ENCODE assay signal across 12 mouse cellular contexts in the genomic region with DNA sequence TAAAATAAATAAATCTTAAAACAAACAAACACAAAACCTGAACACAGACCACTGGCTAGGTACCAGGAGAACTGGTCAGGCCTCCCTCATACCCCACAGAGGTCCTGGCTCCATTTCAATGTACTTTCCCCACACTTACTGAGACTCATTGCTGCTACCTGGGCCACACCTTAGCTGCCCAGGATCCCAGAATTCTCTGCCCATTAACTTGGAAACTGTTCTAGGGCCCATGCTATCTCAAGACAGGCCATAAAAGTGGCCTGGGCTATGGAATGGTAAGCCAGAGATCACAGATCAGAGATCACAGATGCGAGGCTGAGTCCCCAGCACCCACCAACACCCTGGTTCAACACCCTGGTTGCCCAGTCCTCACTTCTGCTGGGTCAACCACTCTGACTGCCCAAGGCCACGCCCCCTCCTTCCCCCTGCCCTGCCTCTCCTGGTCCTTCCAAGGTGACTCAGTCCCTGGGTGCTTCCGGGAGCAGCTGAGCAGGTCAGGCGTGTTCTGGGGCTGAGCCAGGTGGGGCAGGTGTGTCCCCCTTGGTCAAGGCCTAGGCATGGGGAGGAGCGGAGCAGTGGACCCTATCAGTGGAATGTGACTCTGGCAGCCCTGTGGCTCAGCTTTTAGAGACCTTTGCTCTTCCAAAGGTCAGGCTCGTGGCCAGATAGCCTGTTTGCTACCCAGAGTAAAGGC. TPM values are rescaled to one million over a fixed set of nuclear protein-coding genes. Genes with fewer than 3 reads are reported as not detected.
A peak's percentile ranks its signal among the peaks of the same experiment; 100 is the strongest.
DNase-seq lines count a peak whose midpoint lies in the region; ATAC-seq and TF ChIP-seq lines count a peak whose summit lies in the region.
"Had no signal": no experiment of that assay in that cellular context is flagged by ENCODE, and none has a peak within 500 bp of the region (broad histone marks: within the 10 kb centered on the region; RNA-seq: fewer than 3 reads in every experiment).

No protein-coding gene starts in this region.

- H3K9me3 ChIP-seq in kidney, embryonic 15.5 days (replicated peaks) = no peaks in the 10 kb centered on the region
- H3K9me3 ChIP-seq in liver, embryonic 16.5 days (replicated peaks; ENCODE audit: control insufficient read depth, low read length) = no peaks in the 10 kb centered on the region
- no peaks in the 10 kb centered on the region for H3K9me3 ChIP-seq in hindbrain, embryonic 16.5 days (ENCODE audit: control insufficient read depth, low read length)
- H3K9me3 ChIP-seq: embryonic facial prominence, embryonic 15.5 days had no signal

- H3K27ac ChIP-seq in left cerebral cortex, adult 2 months = peak overlapping the region; percentile 73
- peak overlapping the region; percentile 70 for H3K27ac ChIP-seq in kidney, embryonic 15.5 days
- peak overlapping the region; percentile 18; the same call in 1 of the 2 replicates for H3K27ac ChIP-seq in liver, embryonic 16.5 days (ENCODE audit: low read length)
- H3K27ac ChIP-seq in hindbrain, embryonic 16.5 days (ENCODE audit: low read depth, low read length) = no peak overlapping the region
- H3K27ac ChIP-seq: embryonic facial prominence, embryonic 15.5 days had no signal

- no peak overlapping the region for H3K4me2 ChIP-seq in kidney, embryonic 15.5 days
- no peak overlapping the region for H3K4me2 ChIP-seq in liver, embryonic 16.5 days (ENCODE audit: low read depth, low read length)
- H3K4me2 ChIP-seq in hindbrain, embryonic 16.5 days (ENCODE audit: low read length) = no peak overlapping the region
- H3K4me2 ChIP-seq: embryonic facial prominence, embryonic 15.5 days had no signal

- H3K36me3 ChIP-seq in kidney, embryonic 15.5 days = no peaks in the 10 kb centered on the region
- H3K36me3 ChIP-seq in liver, embryonic 16.5 days (ENCODE audit: control insufficient read depth, insufficient read depth) = no peaks in the 10 kb centered on the region
- H3K36me3 ChIP-seq in hindbrain, embryonic 16.5 days (ENCODE audit: control insufficient read depth, insufficient read depth, low read length) = no peaks in the 10 kb centered on the region; the same call in 1 of the 2 replicates
- H3K36me3 ChIP-seq: embryonic facial prominence, embryonic 15.5 days had no signal

- intact Hi-C loops in left cerebral cortex, adult 2 months (cut with DNase I) = no loop called here
- intact Hi-C loops in heart, postnatal 25 days (cut with DNase I) = no loop called here

- no peak overlapping the region for H3K9ac ChIP-seq in kidney, embryonic 15.5 days
- H3K9ac ChIP-seq in liver, embryonic 16.5 days (ENCODE audit: low read depth, low read length) = no peak overlapping the region
- no peak overlapping the region for H3K9ac ChIP-seq in hindbrain, embryonic 16.5 days (ENCODE audit: low read depth, low read length)
- H3K9ac ChIP-seq: embryonic facial prominence, embryonic 15.5 days had no signal

- no peaks in the 10 kb centered on the region for H3K27me3 ChIP-seq in kidney, embryonic 15.5 days
- H3K27me3 ChIP-seq in liver, embryonic 16.5 days (ENCODE audit: control insufficient read depth, insufficient read depth, low read depth, low read length) = no peaks in the 10 kb centered on the region
- no peaks in the 10 kb centered on the region for H3K27me3 ChIP-seq in hindbrain, embryonic 16.5 days (replicated peaks; ENCODE audit: control insufficient read depth, insufficient read depth, low read length)
- H3K27me3 ChIP-seq: embryonic facial prominence, embryonic 15.5 days had no signal

- ATAC-seq in kidney, embryonic 15.5 days (replicated peaks; ENCODE audit: low FRiP score) = peak; percentile 91
- ATAC-seq in liver, embryonic 16.5 days (ENCODE audit: low read depth) = peak; percentile 82
- ATAC-seq in hindbrain, embryonic 16.5 days = no peak
- ATAC-seq: CD4-positive, CD25-positive, alpha-beta regulatory T cell, adult 4 months had no signal

- DNase-seq in left cerebral cortex, adult 2 months (ENCODE audit: extremely low spot score in 1 of 2, low spot score in 2 of 2) = no peak
- no peak for DNase-seq in left cerebral cortex, adult 18-20 months (ENCODE audit: low spot score in 2 of 2)
- DNase-seq in urinary bladder, postnatal 36 days (ENCODE audit: low spot score in 2 of 2) = peak; percentile 70 to 80
- DNase-seq in heart, postnatal 25 days (ENCODE audit: low spot score) = no peak
- no peak for DNase-seq in adrenal gland, adult 8-10 months

- 64% methylated on average over 6 of the region's 6 CpGs for WGBS in kidney, embryonic 15.5 days
- WGBS in liver, embryonic 16.5 days (ENCODE audit: insufficient replicate concordance) = 54% methylated on average over 6 of the region's 6 CpGs
- 78% methylated on average over 6 of the region's 6 CpGs for WGBS in hindbrain, embryonic 16.5 days

- no peak for TF ChIP-seq CTCF in left cerebral cortex, adult 2 months (IDR thresholded peaks at IDR 0.05)

- H3K4me1 ChIP-seq in kidney, embryonic 15.5 days = peaks cover 19% of the 10 kb centered on the region
- no peaks in the 10 kb centered on the region; the same call in 1 of the 2 replicates for H3K4me1 ChIP-seq in liver, embryonic 16.5 days (ENCODE audit: control insufficient read depth, low read depth, low read length)
- no peaks in the 10 kb centered on the region for H3K4me1 ChIP-seq in hindbrain, embryonic 16.5 days (ENCODE audit: control insufficient read depth, insufficient read depth, low read depth, low read length)
- H3K4me1 ChIP-seq: embryonic facial prominence, embryonic 15.5 days had no signal

- H3K4me3 ChIP-seq in left cerebral cortex, adult 2 months = no peak overlapping the region
- H3K4me3 ChIP-seq in kidney, embryonic 15.5 days (replicated peaks) = no peak overlapping the region
- H3K4me3 ChIP-seq in liver, embryonic 16.5 days (ENCODE audit: low read depth, low read length) = no peak overlapping the region
- H3K4me3 ChIP-seq in hindbrain, embryonic 16.5 days (ENCODE audit: low read length) = no peak overlapping the region
- H3K4me3 ChIP-seq: embryonic facial prominence, embryonic 15.5 days; myocyte had no signal

RNA-seq across cellular contexts. Expression of gene Adap1, which starts 8.3 kb away (rescaled TPM):
- total RNA-seq in left cerebral cortex, adult 2 months (2021) = 100 to 1,000 TPM; 242 to 256 TPM
- total RNA-seq in left cerebral cortex, adult 18-20 months (2021) = 100 to 1,000 TPM; 229 to 237 TPM
- polyA plus RNA-seq in kidney, embryonic 15.5 days (2015; fragmentation: Nextera tagmentation; extraction: Ambion mirVana) = 2.1 and 2.2 TPM in 2 replicates
- polyA plus RNA-seq in liver, embryonic 16.5 days (2015; fragmentation: Nextera tagmentation; extraction: Ambion mirVana) = 1.1 and 1.3 TPM in 2 replicates
- total RNA-seq in heart, postnatal 25 days (2021) = 1 to 10 TPM; 1.4 to 1.5 TPM
- 57.5 and 66.5 TPM in 2 replicates for polyA plus RNA-seq in hindbrain, embryonic 16.5 days (2015; fragmentation: Nextera tagmentation; extraction: Ambion mirVana)
- 1 to 10 TPM; 2.5 to 7.0 (median 3.9) TPM for total RNA-seq in adrenal gland, adult 8-10 months (2022)

RNA-seq across cellular contexts. Expression of gene Cox19, which starts 34.1 kb away (rescaled TPM):
- total RNA-seq in left cerebral cortex, adult 2 months (2021) = 10 to 100 TPM; 67.6 to 69.4 TPM
- total RNA-seq in left cerebral cortex, adult 18-20 months (2021) = 10 to 100 TPM; 66.8 to 67.7 TPM
- polyA plus RNA-seq in kidney, embryonic 15.5 days (2015; fragmentation: Nextera tagmentation; extraction: Ambion mirVana) = 96.2 and 102 TPM in 2 replicates
- 42.2 and 48.1 TPM in 2 replicates for polyA plus RNA-seq in liver, embryonic 16.5 days (2015; fragmentation: Nextera tagmentation; extraction: Ambion mirVana)
- total RNA-seq in heart, postnatal 25 days (2021) = 10 to 100 TPM; 82.2 to 91.1 TPM
- polyA plus RNA-seq in hindbrain, embryonic 16.5 days (2015; fragmentation: Nextera tagmentation; extraction: Ambion mirVana) = 95.1 and 98.6 TPM in 2 replicates
- 10 to 100 TPM; 59.6 to 79.9 (median 66.5) TPM for total RNA-seq in adrenal gland, adult 8-10 months (2022)

RNA-seq across cellular contexts. Expression of gene Cyp2w1, which starts 35.3 kb away (rescaled TPM):
- not detected for total RNA-seq in left cerebral cortex, adult 2 months (2021)
- not detected for total RNA-seq in left cerebral cortex, adult 18-20 months (2021)
- polyA plus RNA-seq in kidney, embryonic 15.5 days (2015; fragmentation: Nextera tagmentation; extraction: Ambion mirVana) = 0.16 and 0.60 TPM in 2 replicates
- polyA plus RNA-seq in liver, embryonic 16.5 days (2015; fragmentation: Nextera tagmentation; extraction: Ambion mirVana) = 0.42 TPM in 1 of 2 replicates, not detected in the other
- total RNA-seq in heart, postnatal 25 days (2021) = not detected
- polyA plus RNA-seq in hindbrain, embryonic 16.5 days (2015; fragmentation: Nextera tagmentation; extraction: Ambion mirVana) = not detected in 2 replicates
- not detected for total RNA-seq in adrenal gland, adult 8-10 months (2022)
- polyA plus RNA-seq: CD4-positive, CD25-positive, alpha-beta regulatory T cell, adult 4 months; heart, embryonic 14.5 days; myocyte had no signal

Comparison
In these comparisons a context has a peak if more than half of its experiments do, and no peak if none do; other contexts are left out.
1. DNase-seq: peak in urinary bladder, postnatal 36 days (2 of 2); none in left cerebral cortex, adult 2 months (0 of 2), left cerebral cortex, adult 18-20 months (0 of 2), heart, postnatal 25 days (single experiment) and adrenal gland, adult 8-10 months (single experiment).
2. RNA of gene Adap1, which starts 8.3 kb away (total RNA-seq): 242 to 256 TPM in left cerebral cortex, adult 2 months and 229 to 237 TPM in left cerebral cortex, adult 18-20 months; 2.5 to 7.0 TPM in adrenal gland, adult 8-10 months and 1.4 to 1.5 TPM in heart, postnatal 25 days; every median in the first group is over 10 times any median in the second.